In the genomic region with DNA sequence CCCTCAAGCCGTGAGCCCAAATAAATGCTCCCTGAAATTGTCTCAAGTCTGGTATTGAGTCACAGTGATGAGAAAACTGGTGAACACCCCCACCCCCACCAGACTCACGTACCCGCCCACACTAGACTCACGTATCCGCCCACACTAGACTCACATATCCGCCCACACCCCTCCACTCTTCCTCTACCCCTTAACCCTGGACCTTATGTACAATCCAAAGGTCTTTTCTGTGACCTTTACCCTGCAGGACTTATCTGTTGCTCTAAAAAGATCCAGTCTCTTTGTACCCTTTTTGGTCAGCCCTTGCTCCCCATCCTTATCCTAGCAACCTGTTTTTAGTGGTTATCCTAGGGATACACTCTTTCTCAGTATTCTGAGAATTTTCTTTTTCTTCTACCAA, we compare ENCODE assay signal across 22 mouse cellular contexts. TPM values are rescaled to one million over a fixed set of nuclear protein-coding genes. Genes with fewer than 3 reads are reported as not detected.
DNase-seq lines count a peak whose midpoint lies in the region; ATAC-seq lines count a peak whose summit lies in the region.
"Had no signal": no experiment of that assay in that cellular context is flagged by ENCODE, and none has a peak within 500 bp of the region (broad histone marks: within the 10 kb centered on the region; RNA-seq: fewer than 3 reads in every experiment).

No protein-coding gene starts in this region.

- intact Hi-C loops in gastrocnemius, postnatal 14 days (cut with DNase I; ENCODE audit: low total_unique reads): no loop called here

- no peak for DNase-seq in forebrain, embryonic 10.5 days (ENCODE audit: extremely low spot score, low spot score)
- DNase-seq in yolk sac, embryonic 10.5 days (ENCODE audit: low spot score): peak; percentile 33
- no peak for DNase-seq in gastrocnemius, postnatal 14 days
- DNase-seq in layer of hippocampus, adult 11-12 months (ENCODE audit: low spot score): no peak
- DNase-seq: adrenal gland, postnatal 10 days; B cell, adult 2 months; cerebellum, adult 11 months; cerebellum, adult 8-10 months; cerebellum, postnatal 25 days; gastrocnemius, postnatal 25 days; heart, postnatal 10 days; heart, postnatal 4 days had no signal

- peaks cover 25% of the 10 kb centered on the region for H3K36me3 ChIP-seq in forebrain, embryonic 10.5 days (replicated peaks)
- peaks cover 16% of the 10 kb centered on the region for H3K36me3 ChIP-seq in forebrain, embryonic 12.5 days (replicated peaks)
- H3K36me3 ChIP-seq in megakaryocyte, embryonic 14.5 days (replicated peaks; ENCODE audit: low read length): no peaks in the 10 kb centered on the region
- H3K36me3 ChIP-seq in liver, embryonic 15.5 days (replicated peaks): 0 out of 2 replicates have a peak, but pooled peaks cover 5% of the 10 kb centered on the region
- H3K36me3 ChIP-seq: G1E had no signal

- 78% methylated on average over 6 of the region's 6 CpGs for WGBS in forebrain, embryonic 10.5 days
- 86% methylated on average over 6 of the region's 6 CpGs for WGBS in forebrain, embryonic 12.5 days
- WGBS in liver, embryonic 15.5 days (ENCODE audit: insufficient replicate concordance): 57% methylated on average over 6 of the region's 6 CpGs

- no peak overlapping the region for H3K4me2 ChIP-seq in forebrain, embryonic 12.5 days
- no peak overlapping the region for H3K4me2 ChIP-seq in liver, embryonic 15.5 days
- H3K4me2 ChIP-seq: hindbrain, embryonic 12.5 days had no signal

- H3K9me3 ChIP-seq in forebrain, embryonic 10.5 days: peaks cover 9% of the 10 kb centered on the region; the same call in 1 of the 2 replicates
- H3K9me3 ChIP-seq in forebrain, embryonic 12.5 days: no peaks in the 10 kb centered on the region
- H3K9me3 ChIP-seq in megakaryocyte, embryonic 14.5 days: peaks cover 36% of the 10 kb centered on the region
- no peaks in the 10 kb centered on the region for H3K9me3 ChIP-seq in liver, embryonic 15.5 days (replicated peaks)

- H3K9ac ChIP-seq in forebrain, embryonic 12.5 days: no peak overlapping the region
- no peak overlapping the region for H3K9ac ChIP-seq in liver, embryonic 15.5 days
- H3K9ac ChIP-seq: hindbrain, embryonic 12.5 days had no signal

- H3K4me1 ChIP-seq in forebrain, embryonic 10.5 days: peaks cover 22% of the 10 kb centered on the region
- no peaks in the 10 kb centered on the region for H3K4me1 ChIP-seq in forebrain, embryonic 12.5 days
- no peaks in the 10 kb centered on the region for H3K4me1 ChIP-seq in megakaryocyte, embryonic 14.5 days
- H3K4me1 ChIP-seq in liver, embryonic 15.5 days (replicated peaks): peaks cover 3% of the 10 kb centered on the region; the same call in 1 of the 2 replicates

- H3K27me3 ChIP-seq in forebrain, embryonic 10.5 days (ENCODE audit: poor library complexity, severe bottlenecking): no peaks in the 10 kb centered on the region
- no peaks in the 10 kb centered on the region for H3K27me3 ChIP-seq in forebrain, embryonic 12.5 days
- no peaks in the 10 kb centered on the region for H3K27me3 ChIP-seq in megakaryocyte, embryonic 14.5 days (replicated peaks)
- no peaks in the 10 kb centered on the region for H3K27me3 ChIP-seq in liver, embryonic 15.5 days
- H3K27me3 ChIP-seq: hindbrain, embryonic 12.5 days had no signal

- ATAC-seq in forebrain, embryonic 12.5 days (ENCODE audit: low FRiP score): no peak
- no peak for ATAC-seq in megakaryocyte, adult 5-6 weeks (ENCODE audit: poor library complexity, severe bottlenecking)
- 0 out of 2 replicates have a peak, but pooled peaks have one; percentile 47 for ATAC-seq in liver, embryonic 15.5 days (ENCODE audit: insufficient read depth)
- ATAC-seq: CD4-positive, CD25-positive, alpha-beta regulatory T cell, adult 4 months; forebrain, embryonic 16.5 days; hindbrain, embryonic 16.5 days had no signal

- 0 out of 2 replicates have a peak overlapping the region, but pooled peaks have one; percentile 35 for H3K27ac ChIP-seq in forebrain, embryonic 10.5 days
- H3K27ac ChIP-seq in forebrain, embryonic 12.5 days: no peak overlapping the region
- no peak overlapping the region for H3K27ac ChIP-seq in liver, embryonic 15.5 days (replicated peaks)
- H3K27ac ChIP-seq: hindbrain, embryonic 12.5 days had no signal

- no peak overlapping the region for H3K4me3 ChIP-seq in forebrain, embryonic 10.5 days
- H3K4me3 ChIP-seq in forebrain, embryonic 12.5 days (replicated peaks): no peak overlapping the region
- H3K4me3 ChIP-seq in megakaryocyte, embryonic 14.5 days (replicated peaks): peak overlapping the region; percentile 42
- H3K4me3 ChIP-seq in liver, embryonic 15.5 days (replicated peaks): no peak overlapping the region
- H3K4me3 ChIP-seq: erythroblast, embryonic 14.5 days; hindbrain, embryonic 12.5 days had no signal

RNA-seq across cellular contexts. Expression of gene Farp1, which starts 58.9 kb away (rescaled TPM):
- 21.7 and 22.9 TPM in 2 replicates for polyA plus RNA-seq in forebrain, embryonic 10.5 days (2016; fragmentation: Nextera tagmentation; extraction: Ambion mirVana)
- polyA plus RNA-seq in forebrain, embryonic 12.5 days (2016; fragmentation: Nextera tagmentation; extraction: Ambion mirVana): 24.6 and 27.9 TPM in 2 replicates
- not detected in 2 replicates for polyA plus RNA-seq in megakaryocyte, embryonic 14.5 days (2012; ENCODE audit: insufficient read depth, low replicate concordance)
- 0.33 and 0.75 TPM in 2 replicates for total RNA-seq in megakaryocyte, adult 5-6 weeks (2015)
- total RNA-seq in megakaryocyte, adult 5-6 weeks (2017): 0.37 and 1.8 TPM in 2 replicates
- polyA plus RNA-seq in liver, embryonic 15.5 days (2015; fragmentation: Nextera tagmentation; extraction: Ambion mirVana): 3.2 and 3.8 TPM in 2 replicates
- total RNA-seq in gastrocnemius, postnatal 14 days (2021): 10 to 100 TPM; 10.7 to 11.8 TPM
- polyA plus RNA-seq: erythroblast, embryonic 14.5 days had no signal
